Mouse (Mus musculus) ovary, postnatal 10 days (tissue): ENCODE measurements at regions not wholly inside any gene's neighbourhood (a gene's known extent, or its start where the extent isn't known, plus 50 kb on each side); places are given as distances from the start of the nearest gene placed in this dataset.
"Not testable (repeated sequence)": the region's sequence is repeated elsewhere in the genome, so short reads cannot be mapped to it uniquely, and the experiment has no call there.

Experiments
- DNase-seq: peaks from one replicate; pipeline ENCODE4 v3.0.0; 2022; ENCODE audit warnings: low spot score

DNA sequence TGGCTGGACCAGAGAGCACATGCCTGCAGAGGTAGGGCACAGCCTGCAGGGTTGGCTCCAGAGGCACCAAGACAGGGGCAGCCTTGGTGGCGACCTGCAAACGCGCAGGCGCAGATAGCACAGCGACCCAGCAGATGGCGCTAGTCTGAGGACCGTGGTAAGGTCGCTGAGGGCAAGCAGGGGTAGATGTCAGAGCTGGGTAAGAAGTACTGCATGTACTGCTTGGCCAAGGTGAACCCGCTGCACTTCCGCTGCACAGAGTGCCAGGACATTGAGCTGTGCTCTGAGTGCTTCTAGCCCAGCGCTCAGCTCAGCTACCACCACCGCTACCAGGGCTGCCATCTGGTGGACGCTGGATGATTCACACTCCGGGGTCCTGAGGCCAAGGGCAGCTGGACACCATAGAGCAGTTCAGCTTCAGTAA, 68.3 kb downstream of the Hsp90b1 start:
- DNase-seq: peak; percentile 15

DNA sequence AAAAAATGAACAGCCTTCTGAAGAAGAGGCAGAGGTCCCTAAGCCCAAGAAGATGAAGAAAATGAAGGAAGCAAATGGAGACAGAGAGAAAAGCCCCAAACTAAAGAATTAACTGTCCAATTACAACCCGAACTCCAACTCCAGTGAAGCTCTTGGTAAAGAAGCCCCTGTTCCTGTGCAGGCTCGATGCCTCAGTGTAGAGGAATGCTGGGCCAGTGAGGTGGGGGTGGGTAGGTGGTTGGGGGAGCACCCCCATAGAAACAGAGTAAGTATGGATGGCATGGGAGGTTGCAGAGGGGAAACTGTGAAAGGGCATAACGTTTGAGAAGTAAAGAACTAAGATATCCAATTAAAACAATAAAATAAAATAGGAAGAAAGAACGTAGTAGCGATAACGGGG, 68.8 kb downstream of the Hsp90b1 start:
- not testable (repeated sequence) for DNase-seq

DNA sequence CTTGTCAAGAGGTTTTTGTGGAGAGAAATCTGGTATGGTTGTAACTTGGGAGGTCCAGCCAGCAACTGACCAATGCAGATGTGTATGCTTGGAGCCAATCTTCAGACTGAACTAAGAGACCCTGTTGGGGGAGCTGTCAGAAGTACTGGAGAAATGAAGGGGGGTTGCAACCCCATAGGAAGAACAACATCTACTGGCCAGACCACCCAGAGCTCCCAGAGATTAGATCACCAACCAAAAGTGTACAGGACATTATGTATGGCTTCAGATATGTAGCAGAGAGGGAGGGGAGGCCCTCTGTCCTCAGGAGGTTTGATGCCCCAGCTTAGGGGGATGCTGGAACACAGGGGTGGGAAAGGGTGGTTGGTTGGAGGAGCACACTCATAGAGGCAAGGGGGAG, 78.6 kb downstream of the Hsp90b1 start:
- not testable (repeated sequence) for DNase-seq

GRCm38 (mm10) chr10:86617958-86618664, 87.2 kb downstream of the Hsp90b1 start:
- not testable (repeated sequence) for DNase-seq

DNA sequence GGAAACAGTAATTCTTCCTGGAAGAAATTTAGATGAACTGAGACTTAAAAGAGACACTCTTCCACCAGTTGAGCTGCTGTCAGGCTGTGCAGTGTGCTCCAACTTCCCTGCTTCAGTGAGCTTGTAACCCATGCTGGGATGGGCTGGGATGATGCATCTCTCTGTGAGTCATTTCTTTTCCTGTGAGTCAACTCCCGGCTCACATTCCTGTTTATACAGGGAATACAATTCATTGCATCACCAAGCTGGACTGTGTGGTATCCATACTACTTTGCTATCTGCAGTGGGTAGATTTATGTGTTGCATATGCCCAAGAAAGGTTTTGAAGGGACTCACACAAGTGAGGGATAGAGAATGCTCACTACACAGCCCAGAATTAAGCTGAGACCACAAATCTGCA, 93.0 kb downstream of the Hsp90b1 start:
- not testable (repeated sequence) for DNase-seq

DNA sequence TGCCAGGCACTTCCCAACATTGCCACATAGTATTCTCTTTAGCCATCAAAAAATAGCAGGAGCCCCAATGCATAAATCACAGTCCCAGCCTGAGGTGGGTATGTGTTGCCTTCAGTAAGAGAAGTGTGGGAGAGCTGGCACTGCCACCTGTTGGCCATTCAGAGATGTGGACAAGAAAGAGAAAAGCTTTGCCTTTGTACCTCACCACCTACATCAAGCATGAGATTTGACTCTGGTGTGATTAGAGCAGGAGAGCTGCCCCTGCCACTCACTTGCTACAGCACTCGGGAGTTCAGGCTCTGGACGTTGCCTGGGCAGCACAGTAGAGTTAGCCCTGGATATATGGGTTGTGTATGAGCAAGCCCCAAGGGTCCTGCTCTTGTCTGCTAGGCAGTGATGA, 95.3 kb downstream of the Hsp90b1 start:
- not testable (repeated sequence) for DNase-seq

DNA sequence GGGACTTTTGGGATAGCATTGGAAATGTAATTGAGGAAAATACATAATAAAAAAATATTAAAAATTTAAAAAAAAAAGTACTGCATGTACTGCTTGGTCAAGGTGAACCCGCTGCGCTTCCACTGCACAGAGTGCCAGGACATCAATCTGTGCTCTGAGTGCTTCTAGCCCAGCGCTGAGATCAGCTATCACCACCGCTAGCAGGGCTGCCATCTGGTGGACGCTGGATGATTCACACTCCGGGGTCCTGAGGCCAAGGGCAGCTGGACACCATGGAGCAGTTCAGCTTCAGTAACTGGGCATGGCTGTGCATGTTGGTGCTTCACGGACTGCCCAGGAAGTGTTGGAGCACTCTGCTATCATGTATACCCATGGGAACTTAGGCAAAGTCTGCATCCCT, 102.1 kb upstream of the Syn3 start:
- DNase-seq: not testable (repeated sequence)

- not testable (repeated sequence) for DNase-seq
Observed at GRCm38 (mm10) chr10:86599991-86600390, 101.3 kb upstream of the Syn3 start.

DNA sequence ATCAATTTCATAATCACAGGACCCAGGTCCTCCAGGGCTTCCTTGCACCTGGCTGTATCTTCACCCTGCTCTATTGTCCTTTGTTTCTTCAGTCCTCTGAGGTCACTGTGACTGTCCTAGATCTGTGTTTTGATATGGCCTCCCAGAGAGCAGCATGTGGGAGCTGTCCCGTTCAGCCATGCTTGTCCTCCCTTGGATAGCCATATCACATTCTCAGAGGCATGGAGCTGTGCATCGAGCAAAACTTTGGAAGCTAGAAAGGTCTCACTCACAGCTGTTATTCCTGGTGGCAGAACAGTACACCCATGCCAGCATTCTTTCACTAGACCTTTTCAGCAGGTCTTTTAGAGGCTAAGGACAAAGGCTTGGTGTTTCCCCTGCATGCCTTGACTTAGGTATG, 91.5 kb upstream of the Syn3 start:
- DNase-seq: not testable (repeated sequence)

DNA sequence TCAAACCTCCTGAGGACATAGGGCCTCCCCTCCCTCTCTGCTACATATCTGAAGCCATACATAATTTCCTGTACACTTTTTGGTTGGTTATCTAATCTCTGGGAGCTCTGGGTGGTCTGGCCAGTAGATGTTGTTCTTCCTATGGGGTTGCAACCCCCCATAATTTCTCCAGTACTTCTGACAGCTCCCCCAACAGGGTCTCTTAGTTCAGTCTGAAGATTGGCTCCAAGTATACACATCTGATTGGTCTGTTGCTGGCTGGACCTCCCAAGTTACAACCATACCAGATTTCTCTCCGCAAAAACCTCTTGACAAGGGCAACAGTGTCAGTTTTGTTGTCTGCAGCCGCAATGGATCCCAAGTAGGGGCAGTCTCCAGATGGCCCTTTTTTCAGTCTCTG, 68.2 kb upstream of the Syn3 start:
- not testable (repeated sequence) for DNase-seq

DNA sequence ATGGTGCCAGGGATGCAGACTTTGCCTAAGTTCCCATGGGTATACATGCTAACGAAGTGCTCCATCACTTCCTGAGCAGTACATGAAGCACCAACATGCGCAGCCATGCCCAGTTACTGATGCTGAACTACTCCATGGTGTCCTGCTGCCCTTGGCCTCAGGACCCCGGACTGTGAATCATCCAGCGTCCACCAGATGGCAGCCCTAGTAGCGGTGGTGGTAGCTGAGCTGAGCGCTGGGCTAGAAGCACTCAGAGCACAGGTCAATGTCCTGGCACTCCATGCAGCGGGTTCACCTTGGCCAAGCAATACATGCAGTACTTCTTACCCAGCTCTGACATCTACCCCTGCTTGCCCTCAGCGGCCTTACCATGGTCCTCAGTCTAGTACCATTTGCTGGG, 57.1 kb upstream of the Syn3 start:
- no peak for DNase-seq
